Mouse (Mus musculus): ENCODE measurements around the gene Lzic.
A peak's percentile ranks its signal among the peaks of the same experiment; 100 is the strongest.
"Not testable (repeated sequence)": the region's sequence is repeated elsewhere in the genome, so short reads cannot be mapped to it uniquely, and the experiment has no call there.

Gene Lzic

DNA sequence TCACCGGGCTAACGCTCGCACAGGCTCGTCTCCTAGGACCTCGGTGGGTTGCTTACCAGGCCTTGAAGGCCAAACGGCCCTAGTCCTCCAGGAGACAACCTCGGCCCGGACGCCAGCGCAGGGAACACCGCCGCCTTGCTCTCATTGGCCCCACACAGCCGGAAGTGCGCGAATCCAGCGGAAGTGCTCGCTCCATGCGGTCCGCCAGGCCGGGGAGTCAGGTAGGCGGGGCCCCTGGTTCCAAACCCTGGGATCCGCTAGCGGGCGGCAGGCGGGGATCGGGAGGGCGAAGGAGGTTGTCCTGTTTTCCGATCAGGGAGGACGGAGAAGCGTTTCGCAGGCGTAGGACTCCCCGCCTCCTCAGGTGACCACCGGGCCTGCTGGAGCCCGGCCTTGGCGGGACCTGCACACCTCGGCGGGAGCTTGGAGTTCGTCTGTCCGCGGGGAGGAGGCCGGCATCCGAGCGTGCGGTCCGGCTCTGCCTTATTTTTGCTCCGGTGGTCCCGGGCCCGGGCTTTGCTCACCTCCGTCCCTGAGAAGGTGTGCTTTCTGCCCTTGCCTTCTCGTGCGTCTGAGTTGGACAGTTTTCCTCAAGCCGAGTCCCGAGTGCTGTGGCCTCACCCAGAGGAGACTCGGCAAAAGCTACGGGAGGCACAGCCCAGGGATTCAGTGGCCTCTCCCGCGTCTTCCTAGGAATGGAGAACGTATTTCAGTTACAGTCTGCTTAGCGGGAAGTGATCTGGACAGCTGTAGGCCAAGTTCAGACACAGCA, at the start of gene Lzic, which contains the start of gene Nmnat1:
Lzic (plus strand) TSS at position 177 of the 772 bp plus-strand sequence.
Nmnat1 (minus strand) TSS at position 150 of the 772 bp plus-strand sequence.
- DNase-seq = peak; percentile 92

- no peak for DNase-seq
Observed at GRCm38 (mm10) chr4:149440576-149440975, 44.5 kb upstream of the Lzic start.

DNA sequence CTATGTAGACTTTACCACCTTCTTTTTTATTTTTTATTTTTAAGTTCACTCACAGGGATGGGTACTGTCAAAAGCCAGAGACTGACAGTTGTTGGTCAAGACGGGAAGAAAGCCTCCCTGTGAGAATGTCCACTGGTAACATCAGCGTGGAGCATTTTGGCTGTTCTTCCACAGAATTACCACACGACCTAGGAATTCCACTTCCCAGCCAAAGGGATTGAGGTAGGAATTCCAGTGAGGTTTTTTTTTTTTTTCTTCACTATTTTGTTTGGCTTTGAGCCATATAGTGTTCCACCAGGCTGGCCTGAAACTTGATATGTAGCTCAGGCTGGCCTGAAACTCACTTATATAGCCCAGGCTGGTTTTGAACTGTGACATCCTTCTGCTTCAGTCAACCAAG, 42.6 kb upstream of the Lzic start:
- no peak for DNase-seq

GRCm38 (mm10) chr4:149444465-149444864, 40.6 kb upstream of the Lzic start:
- no peak for DNase-seq

DNA sequence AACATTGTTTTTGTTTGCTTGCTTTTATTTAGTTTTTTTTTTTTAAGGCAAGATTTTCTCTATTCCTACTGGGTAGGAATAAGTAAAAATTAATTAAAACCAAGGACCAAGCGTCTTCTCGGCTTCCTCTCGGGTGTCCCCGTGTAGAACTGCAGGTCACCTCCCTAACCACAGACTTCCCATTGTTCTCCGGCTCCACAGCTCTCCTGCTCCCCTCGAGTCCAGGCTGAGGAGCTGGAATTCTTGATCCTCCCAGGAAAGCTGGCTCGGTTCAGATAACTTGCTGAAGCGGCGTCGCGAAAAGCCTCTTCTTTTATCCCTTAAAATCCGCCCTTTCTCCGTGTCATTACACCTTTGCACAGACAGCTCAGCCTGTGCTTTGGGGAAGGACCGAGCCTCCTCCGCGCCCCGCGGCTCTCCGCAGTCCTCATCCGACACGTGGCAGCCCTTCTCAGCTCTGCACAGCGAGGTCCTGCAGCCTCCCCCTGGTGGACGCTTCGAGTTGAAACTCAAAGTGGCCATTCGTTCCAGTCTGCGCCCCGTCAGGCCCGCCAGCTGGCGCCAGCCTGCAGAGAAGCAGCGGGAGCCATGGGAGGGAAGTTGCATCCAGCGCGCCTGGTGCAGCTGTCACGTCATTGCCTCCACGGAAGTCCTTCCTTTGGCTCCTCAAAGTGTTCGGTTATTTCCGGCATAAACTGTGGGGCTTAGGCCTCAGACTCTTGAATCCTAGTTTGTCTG, 39.9 kb upstream of the Lzic start:
- peak; percentile 89 for DNase-seq

DNA sequence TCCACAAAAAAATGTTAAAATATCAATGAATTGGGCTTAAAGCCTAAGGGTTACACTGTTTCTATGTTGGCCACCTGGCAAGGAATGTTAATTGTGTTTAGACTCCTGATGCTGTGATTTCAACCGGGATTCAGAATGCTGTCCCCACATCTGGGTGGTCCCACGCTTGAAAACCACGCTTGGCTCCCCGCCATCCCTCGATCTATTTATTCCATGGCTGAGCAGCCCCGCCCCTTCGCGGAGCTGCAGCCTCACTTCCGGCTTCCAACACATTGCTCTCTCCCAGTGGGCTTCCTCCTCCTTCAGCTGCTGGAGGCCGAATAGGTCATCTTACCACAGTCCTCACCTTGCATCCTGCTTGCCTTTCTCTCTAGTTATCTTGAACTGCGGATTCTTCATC, 39.2 kb upstream of the Lzic start:
- peak; percentile 37 for DNase-seq

DNA sequence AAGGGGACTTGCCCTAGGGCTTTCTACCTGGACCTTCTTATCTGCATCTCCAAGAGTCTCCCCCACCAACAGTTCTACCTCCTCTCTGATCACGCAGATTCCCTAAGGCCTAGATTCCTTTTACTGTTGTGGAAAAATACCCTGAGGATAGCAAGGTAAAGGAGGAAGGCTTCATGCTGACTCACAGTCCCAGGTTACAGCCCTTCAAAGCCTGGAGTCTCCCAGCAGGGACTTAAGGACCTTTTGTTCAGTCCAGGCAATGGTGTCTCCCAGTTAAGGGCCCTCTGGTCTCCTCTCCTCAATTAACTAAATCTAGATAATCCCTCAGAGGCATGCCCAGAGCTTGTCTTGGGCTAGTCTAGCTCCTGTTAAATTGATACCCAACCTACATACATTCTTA, 38.7 kb upstream of the Lzic start:
- no peak for DNase-seq

- DNase-seq = no peak
Observed at GRCm38 (mm10) chr4:149450636-149451035, 34.4 kb upstream of the Lzic start.

- no peak for DNase-seq
Observed at GRCm38 (mm10) chr4:149453656-149454055, 31.4 kb upstream of the Lzic start.

GRCm38 (mm10) chr4:149454263-149454662, 30.8 kb upstream of the Lzic start:
- no peak for DNase-seq

DNA sequence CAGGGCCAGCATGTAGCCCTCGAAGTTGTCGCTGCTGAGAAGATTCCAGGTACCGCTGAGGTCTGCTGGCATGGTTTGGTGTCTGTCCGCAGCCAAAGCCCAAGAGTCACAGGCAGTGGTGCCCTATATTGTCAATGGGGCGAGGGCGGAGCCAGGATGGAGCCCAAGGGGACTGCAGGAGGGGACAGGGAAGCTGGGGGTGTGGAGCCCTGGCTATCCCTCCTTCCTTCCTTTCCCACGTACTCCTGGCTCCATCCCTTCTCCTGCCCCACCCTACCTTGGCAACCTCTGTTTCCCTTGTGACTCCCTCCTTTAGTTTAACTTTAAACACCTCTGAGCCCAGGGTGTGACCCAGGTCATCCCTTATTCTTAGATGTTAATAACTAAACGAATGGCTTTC, 30.1 kb upstream of the Lzic start, which contains the start of gene Rbp7:
Rbp7 (minus strand) TSS at position 100 of the 400 bp plus-strand sequence.
- DNase-seq = no peak

DNA sequence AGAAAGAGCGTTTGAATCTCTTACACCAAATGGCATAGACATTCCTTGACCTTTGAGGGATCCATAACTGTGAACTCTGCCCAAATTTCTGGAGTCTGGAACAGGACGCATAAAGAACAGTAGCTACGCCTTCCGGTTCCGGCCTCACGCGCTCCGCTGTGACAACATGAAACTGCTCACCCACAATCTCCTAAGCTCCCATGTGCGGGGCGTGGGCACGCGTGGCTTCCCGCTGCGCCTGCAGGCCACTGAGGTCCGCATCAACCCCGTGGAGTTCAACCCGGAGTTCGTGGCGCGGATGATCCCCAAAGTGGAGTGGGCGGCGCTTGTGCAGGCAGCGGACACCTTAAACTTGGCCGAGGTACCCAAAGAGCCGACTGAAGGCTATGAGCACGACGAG, 27.9 kb upstream of the Lzic start:
- DNase-seq = not testable (repeated sequence)

DNA sequence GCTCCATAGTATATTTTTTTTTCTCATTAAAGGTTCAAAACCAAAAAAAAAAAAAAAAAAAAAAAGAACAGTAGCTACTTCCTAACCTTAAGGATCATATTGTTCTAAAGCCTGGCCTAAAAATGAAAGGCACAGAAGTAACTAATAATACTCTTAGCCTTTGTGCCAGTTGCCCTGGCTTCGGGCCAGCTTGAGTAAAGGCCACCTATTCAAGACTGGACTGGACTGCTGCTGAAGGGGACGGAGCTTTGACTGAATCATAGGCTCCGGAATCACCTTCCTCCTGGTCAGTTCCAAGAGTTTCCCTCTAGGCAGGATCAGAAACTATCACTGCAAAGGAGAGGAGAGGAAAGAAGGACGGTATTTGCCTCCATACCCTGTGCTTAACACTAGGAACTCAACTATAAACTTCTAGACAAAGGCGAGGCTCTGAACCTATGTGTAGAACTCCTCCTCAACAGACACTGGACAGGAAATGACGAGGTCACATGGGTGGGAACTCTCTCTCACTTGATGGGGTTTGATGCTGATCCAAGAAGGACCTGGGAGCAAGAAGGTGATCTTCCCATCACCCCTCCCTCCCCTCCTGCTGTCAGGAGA, 27.1 kb upstream of the Lzic start:
- DNase-seq = no peak

GRCm38 (mm10) chr4:149458526-149458925, 26.5 kb upstream of the Lzic start:
- DNase-seq = no peak

- no peak for DNase-seq
Observed at GRCm38 (mm10) chr4:149459425-149459824, 25.6 kb upstream of the Lzic start.

DNA sequence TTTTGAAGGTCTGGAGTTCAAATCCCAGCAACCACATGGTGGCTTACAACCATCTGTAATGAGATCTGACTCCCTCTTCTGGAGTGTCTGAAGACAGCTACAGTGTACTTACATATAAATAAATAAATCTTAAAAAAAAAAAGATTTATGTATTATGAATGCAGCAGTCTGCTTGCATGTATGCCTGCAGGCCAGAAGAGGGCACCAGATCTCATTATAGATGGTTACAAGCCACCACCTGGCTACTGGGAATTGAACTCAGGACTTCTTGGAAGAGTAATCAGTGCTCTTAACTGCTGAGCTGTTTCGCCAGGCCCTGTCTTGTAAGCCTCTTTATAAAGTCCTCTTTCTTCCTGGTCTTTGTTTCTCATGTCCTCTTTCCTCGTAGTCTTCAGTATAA, 24.6 kb upstream of the Lzic start:
- DNase-seq = not testable (repeated sequence)

- no peak for DNase-seq
Observed at GRCm38 (mm10) chr4:149461579-149462304, 23.3 kb upstream of the Lzic start.

GRCm38 (mm10) chr4:149462305-149462971, 22.6 kb upstream of the Lzic start:
- no peak for DNase-seq

DNA sequence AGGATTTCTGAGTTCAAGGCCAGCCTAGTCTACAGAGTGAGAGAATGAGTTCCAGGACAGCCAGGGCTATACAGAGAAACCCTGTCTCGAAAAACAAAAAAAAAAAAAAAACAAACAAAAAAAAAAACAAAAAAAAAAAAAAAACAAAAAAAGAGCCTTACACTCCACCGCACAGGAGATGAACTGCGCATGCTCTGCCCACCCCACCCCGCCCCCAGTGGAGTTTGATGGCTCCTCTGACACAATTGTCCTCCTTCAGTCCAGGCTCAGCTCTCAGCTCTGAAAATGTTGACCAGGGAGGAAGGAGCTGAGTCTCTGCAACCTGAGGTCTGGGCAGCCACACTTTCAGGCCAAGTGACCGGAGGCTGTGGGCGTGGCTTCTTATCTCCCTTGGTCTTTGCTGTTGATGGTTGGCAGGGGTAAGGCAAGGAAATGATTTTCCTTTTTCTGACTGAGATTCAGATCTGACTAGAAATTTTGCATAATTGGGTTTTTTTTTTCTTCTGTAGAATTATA, 21.5 kb upstream of the Lzic start:
- DNase-seq = no peak

- DNase-seq = no peak
Observed at GRCm38 (mm10) chr4:149469557-149469956, 15.5 kb upstream of the Lzic start.

DNA sequence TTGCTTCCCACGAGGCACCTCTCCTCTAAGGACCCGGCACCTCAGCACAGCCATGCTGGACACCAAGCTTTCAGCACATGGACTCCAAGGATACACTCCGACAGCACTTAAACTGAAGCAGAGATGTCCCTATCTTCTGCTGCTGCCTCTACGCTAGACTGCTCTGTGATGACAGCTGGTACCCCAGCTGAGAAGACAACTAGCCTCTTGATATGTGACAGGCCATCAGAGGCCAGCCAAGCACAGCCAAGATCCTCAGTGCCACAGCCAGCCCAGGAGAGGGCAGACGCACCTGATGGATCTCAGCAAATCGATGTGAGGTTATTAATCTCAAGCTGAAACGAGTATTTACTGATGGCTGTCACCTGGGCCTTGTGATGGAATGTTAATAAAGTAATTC, 9.9 kb upstream of the Lzic start:
- DNase-seq = no peak

DNA sequence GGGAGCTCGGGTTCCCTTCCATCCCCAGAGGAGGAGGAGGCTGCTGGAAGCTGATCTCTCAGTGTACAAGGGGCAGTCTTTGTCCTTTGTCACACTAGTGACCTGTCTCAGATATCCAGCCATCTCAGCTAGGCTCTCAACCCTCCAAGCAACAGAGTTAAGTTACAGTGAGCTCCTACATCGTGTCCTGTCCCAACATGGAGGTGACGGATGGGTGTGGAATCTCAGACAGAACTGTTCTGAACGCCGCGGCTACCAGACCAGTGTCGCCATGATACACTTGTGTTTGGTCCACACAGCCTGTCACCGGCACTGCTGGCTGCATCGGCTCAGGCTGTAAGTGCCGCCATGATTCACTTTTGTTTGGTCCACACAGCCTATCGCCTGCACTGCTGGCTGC, 8.0 kb upstream of the Lzic start, which contains the start of gene Tmem274:
Tmem274 (plus strand) TSS at position 301 of the 400 bp plus-strand sequence.
- no peak for DNase-seq

Data from layer of hippocampus, adult 9-11 months (tissue).